Mouse (Mus musculus) c-Kit-positive CD71-negative TER-119-negative erythroid progenitor cells, embryonic 14.5 days (primary cell): Measurements from ENCODE around the gene Rpl32.
A peak's percentile ranks its signal among the peaks of the same experiment; 100 is the strongest.

Experiments
- DNase-seq: peaks from one replicate; pipeline ENCODE4 v3.0.0-alpha.2; 2013; ENCODE audit warnings: low read depth

Rpl32 gene

GRCm38 (mm10) chr6:115815041-115815440, 6.5 kb upstream of the Rpl32 start:
- no peak for DNase-seq

DNA sequence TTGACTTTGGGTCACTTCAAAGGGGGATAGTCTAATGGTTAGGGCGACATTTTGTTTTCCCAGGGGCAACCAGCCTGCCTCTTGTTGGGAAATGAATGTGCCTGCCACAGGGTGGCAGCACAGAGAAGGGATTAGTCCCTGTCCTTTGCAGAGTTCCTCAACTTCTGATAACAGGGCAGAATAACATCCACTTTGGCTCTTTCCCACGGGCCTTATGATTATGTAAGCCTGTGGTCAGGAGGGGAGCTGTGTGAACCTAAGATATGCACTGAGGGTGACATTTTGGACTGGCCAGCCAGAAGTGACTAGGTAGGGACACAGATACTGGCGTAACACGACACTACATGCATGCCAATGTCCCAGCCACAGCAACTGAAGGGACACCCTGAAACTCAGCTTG, 5.6 kb upstream of the Rpl32 start:
- DNase-seq: peak; percentile 78

GRCm38 (mm10) chr6:115811606-115812005, 3.1 kb upstream of the Rpl32 start:
- no peak for DNase-seq

DNA sequence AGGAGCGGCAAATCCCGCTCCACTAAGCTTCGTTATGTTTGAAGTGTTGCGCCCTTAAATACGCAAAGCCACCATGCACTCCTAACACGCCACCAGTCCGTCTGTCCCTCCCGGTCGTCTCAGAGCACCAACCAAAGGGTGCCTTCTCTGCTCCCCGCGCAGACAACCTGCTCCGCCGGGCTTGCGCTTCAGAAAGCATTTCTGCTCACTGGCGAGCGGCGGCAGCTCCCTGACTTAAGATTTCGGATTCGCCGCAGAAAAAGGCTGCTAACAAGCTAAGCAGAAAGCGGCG, 405 bp downstream of the Rpl32 start:
- DNase-seq: no peak

DNA sequence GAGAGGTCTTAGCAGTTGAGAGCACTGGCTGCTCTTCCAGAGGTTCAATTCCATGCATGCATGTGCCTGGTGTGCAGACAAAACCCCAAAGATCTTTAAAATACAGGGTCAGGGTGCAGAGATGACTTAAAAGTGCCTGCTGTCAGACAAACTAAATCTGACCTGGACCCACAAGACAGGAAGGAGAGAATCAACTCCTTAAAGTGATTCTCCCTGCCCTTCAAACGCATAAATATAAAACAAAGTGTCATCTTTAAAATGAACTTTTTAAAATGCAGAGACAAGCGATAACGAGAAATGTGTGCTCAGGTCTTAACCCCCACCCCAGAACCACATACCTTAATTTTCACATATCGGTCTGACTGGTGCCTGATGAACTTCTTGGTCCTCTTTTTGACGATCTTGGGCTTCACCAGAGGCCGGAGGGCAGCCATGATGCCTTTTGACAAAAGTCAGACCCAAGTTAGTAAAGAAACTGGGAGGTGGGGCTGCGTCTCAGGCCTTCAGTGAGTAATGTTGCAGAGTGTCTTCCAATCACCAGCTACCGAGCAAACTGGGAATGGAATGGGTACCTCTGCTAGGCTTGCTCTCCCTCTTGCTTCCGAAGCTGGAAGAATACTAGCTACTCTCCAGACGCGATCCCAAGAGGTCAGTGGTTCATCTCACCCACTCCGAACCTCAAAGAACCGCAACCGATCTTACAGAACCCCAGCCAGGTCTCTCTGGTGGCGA, 917 bp downstream of the Rpl32 start:
- no peak for DNase-seq

- DNase-seq: no peak
Observed at GRCm38 (mm10) chr6:115804432-115805192, 3.9 kb downstream of the Rpl32 start.

- peak; percentile 71 for DNase-seq
Observed at GRCm38 (mm10) chr6:115803541-115804382, 4.8 kb downstream of the Rpl32 start.

GRCm38 (mm10) chr6:115801811-115802210, 6.7 kb downstream of the Rpl32 start:
- no peak for DNase-seq

GRCm38 (mm10) chr6:115792691-115793215, 15.8 kb downstream of the Rpl32 start:
- DNase-seq: no peak

- DNase-seq: no peak
Observed at GRCm38 (mm10) chr6:115791842-115792686, 16.5 kb downstream of the Rpl32 start.

DNA sequence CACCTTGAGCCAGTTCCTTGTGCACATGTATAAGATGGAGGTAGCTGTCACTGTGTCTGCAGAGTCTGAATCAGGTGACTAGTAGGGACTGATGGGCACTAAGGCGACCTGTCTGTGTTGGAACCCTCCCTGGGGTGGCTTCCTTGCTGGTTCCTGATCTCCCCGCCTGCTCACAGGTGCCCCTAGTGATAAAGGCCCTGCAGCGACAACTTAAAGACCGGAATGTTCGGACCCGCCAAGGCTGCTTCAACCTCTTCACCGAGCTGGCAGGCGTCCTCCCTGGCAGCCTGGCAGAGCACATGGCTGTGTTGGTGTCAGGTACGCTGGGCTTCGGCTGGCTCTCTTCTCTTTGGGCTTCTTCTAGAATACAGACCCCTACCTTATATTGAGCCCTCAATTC, 17.5 kb downstream of the Rpl32 start:
- no peak for DNase-seq

GRCm38 (mm10) chr6:115782781-115783180, 25.8 kb downstream of the Rpl32 start:
- no peak for DNase-seq

- no peak for DNase-seq
Observed at GRCm38 (mm10) chr6:115776363-115776762, 32.2 kb downstream of the Rpl32 start.

GRCm38 (mm10) chr6:115775838-115776237, 32.7 kb downstream of the Rpl32 start:
- DNase-seq: no peak

DNA sequence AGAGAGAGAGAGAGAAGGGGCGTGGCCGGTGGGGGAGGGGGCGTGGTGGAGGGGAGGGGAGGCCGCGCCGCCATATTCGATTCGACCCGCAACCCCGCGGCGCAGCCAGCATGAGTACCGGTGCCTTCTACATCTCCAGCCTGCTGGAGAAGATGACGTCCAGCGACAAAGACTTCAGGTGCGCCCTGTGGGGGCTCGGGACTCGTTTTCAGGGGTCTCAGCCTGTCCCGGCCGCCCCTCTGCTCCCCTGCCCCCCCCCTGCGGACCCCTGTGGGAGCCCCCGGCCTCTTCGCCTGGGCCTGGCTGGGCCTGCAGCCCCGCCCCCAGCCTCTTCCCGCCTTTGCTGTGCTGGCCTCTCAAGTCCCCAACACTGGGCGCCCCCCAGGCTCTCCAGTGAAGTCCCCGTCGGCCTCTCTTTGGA, 34.0 kb downstream of the Rpl32 start, which contains the start of gene Cand2:
Gene Cand2, plus strand, starts transcription at position 38 of the 421 bp plus-strand sequence.
- no peak for DNase-seq

- no peak for DNase-seq
Observed at GRCm38 (mm10) chr6:115773966-115774413, 34.6 kb downstream of the Rpl32 start.

- no peak for DNase-seq
Observed at GRCm38 (mm10) chr6:115772604-115773003, 35.9 kb downstream of the Rpl32 start.

- DNase-seq: no peak
Observed at GRCm38 (mm10) chr6:115772201-115772600, 36.3 kb downstream of the Rpl32 start.

DNA sequence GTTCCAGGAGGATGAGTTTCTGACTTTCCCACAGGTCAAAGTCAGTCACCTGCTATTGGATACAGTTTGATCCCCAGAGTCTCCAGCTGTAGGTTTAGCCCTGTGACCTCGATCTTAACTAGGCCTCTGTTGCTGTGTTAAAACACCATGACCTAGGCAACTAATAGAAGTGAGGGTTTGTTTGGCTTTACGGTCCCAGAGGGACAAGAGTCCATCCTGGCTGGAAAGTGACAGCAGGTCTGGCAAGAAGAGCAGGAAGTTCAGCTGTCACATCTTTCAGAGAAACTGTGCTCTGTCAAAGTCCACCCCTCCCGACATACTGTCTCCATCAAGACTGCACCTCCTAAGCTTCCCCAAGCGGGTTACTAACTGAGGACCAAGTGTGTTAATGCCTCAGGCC, 37.7 kb downstream of the Rpl32 start:
- no peak for DNase-seq

GRCm38 (mm10) chr6:115770059-115770670, 38.4 kb downstream of the Rpl32 start:
- DNase-seq: no peak

DNA sequence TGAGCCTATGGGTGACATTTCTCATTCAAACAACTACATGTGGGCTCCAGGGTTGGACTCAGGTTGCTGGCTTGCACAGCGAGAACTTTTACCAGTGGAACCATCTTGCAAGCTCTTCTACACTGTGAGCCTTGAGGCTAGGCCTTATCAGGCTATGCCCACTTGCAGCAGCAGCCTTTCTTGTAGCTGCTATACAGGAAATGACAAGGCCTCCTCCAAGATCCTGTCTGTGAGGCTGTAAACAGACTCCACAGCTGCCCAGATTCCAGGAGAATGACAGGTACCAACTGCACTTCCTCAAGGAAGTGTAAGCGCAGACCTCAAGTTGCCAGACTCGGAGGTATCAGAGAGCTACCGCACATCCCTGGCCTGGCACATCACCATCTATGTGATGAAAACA, 40.3 kb downstream of the Rpl32 start:
- DNase-seq: no peak
